Mouse (Mus musculus) heart, embryonic 12.5 days (tissue): Measurements from ENCODE around the gene Tmem199. TPM values are rescaled to one million over a fixed set of nuclear protein-coding genes. Genes with fewer than 3 reads are reported as not detected.

Experiments used
- ATAC-seq: fragments of 200-750 bp; cut with Nextera tagmentation; 2 replicates; pipeline ENCODE4 v1.8.0; 2017; ENCODE audit warnings: moderate TSS enrichment, moderate library complexity; ENCODE audit not compliant: insufficient number of reproducible peaks, low FRiP score
- H3K27ac ChIP-seq: fragments of 300-500 bp; sonication (generic); 2 replicates; pipeline ENCODE4 v1.5.1; 2016; ENCODE audit warnings: mild to moderate bottlenecking, moderate library complexity; ENCODE audit not compliant: poor library complexity, severe bottlenecking
- H3K27me3 ChIP-seq: fragments of 300-500 bp; sonication (generic); replicated peaks from 2 replicates; pipeline ENCODE4 v1.6.1; 2016; ENCODE audit warnings: mild to moderate bottlenecking, moderate library complexity
- H3K36me3 ChIP-seq: fragments of 300-500 bp; sonication (generic); 2 replicates; pipeline ENCODE4 v1.6.1; 2016; ENCODE audit warnings: mild to moderate bottlenecking, moderate library complexity
- H3K4me1 ChIP-seq: fragments of 300-500 bp; sonication (generic); replicated peaks from 2 replicates; pipeline ENCODE4 v1.6.1; 2016; ENCODE audit warnings: mild to moderate bottlenecking
- H3K4me2 ChIP-seq: fragments of 300-500 bp; sonication (generic); 2 replicates; pipeline ENCODE4 v1.6.1; 2016; ENCODE audit warnings: mild to moderate bottlenecking, moderate library complexity
- H3K4me3 ChIP-seq: fragments of 300-500 bp; sonication (generic); 2 replicates; pipeline ENCODE4 v1.5.1; 2016; ENCODE audit warnings: mild to moderate bottlenecking
- H3K9ac ChIP-seq: fragments of 300-500 bp; sonication (generic); 2 replicates; pipeline ENCODE4 v1.6.1; 2016; ENCODE audit warnings: mild to moderate bottlenecking, moderate library complexity
- H3K9me3 ChIP-seq: fragments of 300-500 bp; sonication (generic); replicated peaks from 2 replicates; pipeline ENCODE4 v1.6.1; 2016; ENCODE audit warnings: mild to moderate bottlenecking, moderate library complexity
- WGBS: fragments of 180-500 bp; shearing (Covaris S2); methylation state at CpG from one replicate; pipeline ENCODE4 v1.1.7; 2016; 5-methylcytosine and 5-hydroxymethylcytosine counted together
- polyA plus RNA-seq: library from polyadenylated mRNA; unstranded; fragments of >200 nt; fragmentation: Nextera tagmentation; extraction: Ambion mirVana; gene quantifications from 2 replicates; pipeline ENCODE4 v1.2.1, GENCODE M21; 2016

Tmem199 gene
- polyA plus RNA-seq, 1 experiment from 2014 or later = 49.9 TPM

- WGBS = 84% methylated on average over 9 of the region's 9 CpGs
- ATAC-seq = no peak
- H3K4me1 ChIP-seq = no peaks in the 10 kb centered on the region
Observed at GRCm38 (mm10) chr11:78523241-78523955, 11.4 kb upstream of the Tmem199 start.

GRCm38 (mm10) chr11:78522481-78522997, 10.6 kb upstream of the Tmem199 start:
- ATAC-seq = no peak
- Histone ChIP-seq H3K4me2 (no peak overlapping the region), H3K4me1 (no peaks in the 10 kb centered on the region), H3K9me3 (no peaks in the 10 kb centered on the region), H3K9ac (no peak overlapping the region), H3K36me3 (peaks cover 98% of the 10 kb centered on the region), H3K27me3 (no peaks in the 10 kb centered on the region), H3K4me3 (no peak overlapping the region), H3K27ac (no peak overlapping the region)
- WGBS = 97% methylated on average over 1 of the region's 1 CpGs

More at GRCm38 (mm10) chr11:78523241-78523955, 11.4 kb upstream of the Tmem199 start:
- Histone ChIP-seq H3K27ac (no peak overlapping the region), H3K4me3 (no peak overlapping the region), H3K4me2 (no peak overlapping the region), H3K27me3 (no peaks in the 10 kb centered on the region), H3K36me3 (peaks cover 98% of the 10 kb centered on the region), H3K9ac (no peak overlapping the region), H3K9me3 (no peaks in the 10 kb centered on the region)

DNA sequence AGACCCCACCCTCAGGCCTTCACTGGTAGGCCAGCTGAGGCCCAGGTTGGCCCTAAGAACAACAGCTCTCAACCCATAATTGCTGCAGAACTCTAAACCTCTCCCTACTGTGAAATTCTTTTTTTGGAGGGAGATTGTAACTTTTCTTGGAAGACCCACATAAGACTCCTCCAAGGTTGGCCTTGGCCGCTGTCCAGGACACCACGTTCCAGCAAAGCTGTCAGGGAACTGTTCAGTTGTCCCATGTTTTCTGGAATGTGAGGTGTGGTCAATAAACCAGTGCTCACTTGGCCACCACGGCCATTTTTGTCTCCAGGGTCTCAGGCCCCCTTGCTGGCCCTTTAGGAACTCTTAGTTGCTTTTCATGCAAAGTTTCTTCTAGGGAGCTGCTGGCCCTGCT, 9.9 kb upstream of the Tmem199 start:
- WGBS = 86% methylated on average over 3 of the region's 3 CpGs
- H3K9me3 ChIP-seq = no peaks in the 10 kb centered on the region

DNA sequence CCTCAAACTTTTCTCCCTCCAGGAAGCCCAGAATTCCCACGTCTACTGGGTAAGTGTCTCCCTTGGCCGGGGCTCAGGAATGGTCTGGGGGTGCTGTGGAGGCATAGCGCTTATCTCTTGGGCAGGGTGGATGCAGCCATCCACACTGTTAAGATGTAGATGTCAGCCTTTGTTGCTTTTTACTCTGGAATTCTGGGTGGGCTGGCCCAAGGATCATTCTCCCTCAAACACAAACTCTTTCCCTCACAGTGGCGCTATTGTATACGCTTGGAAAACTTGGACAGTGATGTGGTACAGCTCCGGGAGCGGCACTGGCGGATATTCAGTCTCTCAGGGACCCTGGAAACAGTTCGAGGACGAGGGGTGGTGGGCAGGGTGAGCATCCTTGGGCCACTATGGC, 7.0 kb upstream of the Tmem199 start:
- no peaks in the 10 kb centered on the region for H3K27me3 ChIP-seq
- H3K4me3 ChIP-seq = no peak overlapping the region
- no peak overlapping the region for H3K27ac ChIP-seq
- no peak for ATAC-seq
- no peaks in the 10 kb centered on the region for H3K9me3 ChIP-seq
- H3K4me1 ChIP-seq = no peaks in the 10 kb centered on the region
- H3K4me2 ChIP-seq = no peak overlapping the region
- H3K36me3 ChIP-seq = peaks cover 93% of the 10 kb centered on the region
- 90% methylated on average over 10 of the region's 10 CpGs for WGBS
- no peak overlapping the region for H3K9ac ChIP-seq

More for the DNA sequence above, 9.9 kb upstream of the Tmem199 start:
- Histone ChIP-seq H3K27me3 (no peaks in the 10 kb centered on the region), H3K4me1 (no peaks in the 10 kb centered on the region), H3K4me2 (no peak overlapping the region), H3K4me3 (no peak overlapping the region), H3K9ac (no peak overlapping the region), H3K36me3 (peaks cover 94% of the 10 kb centered on the region), H3K27ac (no peak overlapping the region)
- ATAC-seq = no peak

- Histone ChIP-seq H3K36me3 (peaks cover 66% of the 10 kb centered on the region), H3K4me2 (no peak overlapping the region), H3K27ac (no peak overlapping the region), H3K27me3 (no peaks in the 10 kb centered on the region), H3K9ac (no peak overlapping the region), H3K4me1 (peaks cover 14% of the 10 kb centered on the region), H3K4me3 (no peak overlapping the region), H3K9me3 (no peaks in the 10 kb centered on the region)
- WGBS = 71% methylated on average over 2 of the region's 2 CpGs
- ATAC-seq = no peak
Observed at GRCm38 (mm10) chr11:78515549-78516325, 3.8 kb upstream of the Tmem199 start.

DNA sequence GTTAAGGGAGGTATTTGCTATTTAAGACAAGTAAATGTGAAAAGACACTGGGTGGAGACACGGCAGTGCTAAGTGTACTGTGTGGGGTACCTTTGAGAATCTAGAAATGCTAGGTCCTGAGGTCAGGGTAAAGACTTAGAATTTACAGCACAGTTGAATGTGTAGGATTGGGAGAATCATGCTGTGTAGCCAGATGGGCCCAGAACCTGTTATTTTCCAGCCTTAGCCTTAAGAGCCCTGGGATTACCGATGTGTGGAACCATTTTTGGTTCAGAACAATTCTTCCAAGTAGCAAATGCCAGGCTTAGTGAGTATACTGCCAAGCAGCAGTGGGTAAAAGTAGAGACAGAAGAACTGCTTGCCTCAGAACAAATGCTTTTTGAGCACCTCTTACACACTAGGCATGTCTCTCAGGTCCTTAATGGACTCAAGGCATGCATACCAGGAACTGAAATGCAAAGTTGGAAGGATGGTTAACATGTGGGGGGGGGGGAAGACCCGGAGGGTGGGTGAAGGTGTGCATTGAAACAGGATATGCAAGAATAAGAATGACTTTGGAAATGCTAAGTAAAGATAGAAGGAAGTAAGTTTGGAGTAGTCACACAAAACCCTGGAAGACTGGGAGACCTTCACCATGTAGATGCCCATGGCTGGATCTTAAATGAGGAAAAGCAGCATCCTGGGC, 1.3 kb upstream of the Tmem199 start:
- Histone ChIP-seq H3K4me1 (peaks cover 14% of the 10 kb centered on the region), H3K27ac (no peak overlapping the region), H3K4me2 (peak overlapping the region; percentile 79), H3K4me3 (peak overlapping the region; percentile 81), H3K27me3 (no peaks in the 10 kb centered on the region), H3K9ac (peak overlapping the region; percentile 92), H3K36me3 (peaks cover 62% of the 10 kb centered on the region), H3K9me3 (no peaks in the 10 kb centered on the region)
- 78% methylated on average over 3 of the region's 3 CpGs for WGBS
- ATAC-seq = no peak

- Histone ChIP-seq H3K27ac (no peak overlapping the region), H3K4me2 (no peak overlapping the region), H3K4me3 (no peak overlapping the region), H3K36me3 (peaks cover 48% of the 10 kb centered on the region), H3K9me3 (no peaks in the 10 kb centered on the region), H3K27me3 (no peaks in the 10 kb centered on the region), H3K9ac (no peak overlapping the region), H3K4me1 (peaks cover 14% of the 10 kb centered on the region)
- WGBS = 81% methylated on average over 5 of the region's 5 CpGs
- no peak for ATAC-seq
Observed at GRCm38 (mm10) chr11:78509148-78509547, 2.8 kb downstream of the Tmem199 start.

GRCm38 (mm10) chr11:78505430-78505829, 6.5 kb downstream of the Tmem199 start:
- Histone ChIP-seq H3K4me2 (no peak overlapping the region), H3K27ac (no peak overlapping the region), H3K4me3 (no peak overlapping the region), H3K36me3 (peaks cover 43% of the 10 kb centered on the region), H3K27me3 (peaks cover 25% of the 10 kb centered on the region), H3K9ac (no peak overlapping the region), H3K4me1 (no peaks in the 10 kb centered on the region), H3K9me3 (no peaks in the 10 kb centered on the region)
- ATAC-seq = no peak
- WGBS = 77% methylated on average over 3 of the region's 3 CpGs

DNA sequence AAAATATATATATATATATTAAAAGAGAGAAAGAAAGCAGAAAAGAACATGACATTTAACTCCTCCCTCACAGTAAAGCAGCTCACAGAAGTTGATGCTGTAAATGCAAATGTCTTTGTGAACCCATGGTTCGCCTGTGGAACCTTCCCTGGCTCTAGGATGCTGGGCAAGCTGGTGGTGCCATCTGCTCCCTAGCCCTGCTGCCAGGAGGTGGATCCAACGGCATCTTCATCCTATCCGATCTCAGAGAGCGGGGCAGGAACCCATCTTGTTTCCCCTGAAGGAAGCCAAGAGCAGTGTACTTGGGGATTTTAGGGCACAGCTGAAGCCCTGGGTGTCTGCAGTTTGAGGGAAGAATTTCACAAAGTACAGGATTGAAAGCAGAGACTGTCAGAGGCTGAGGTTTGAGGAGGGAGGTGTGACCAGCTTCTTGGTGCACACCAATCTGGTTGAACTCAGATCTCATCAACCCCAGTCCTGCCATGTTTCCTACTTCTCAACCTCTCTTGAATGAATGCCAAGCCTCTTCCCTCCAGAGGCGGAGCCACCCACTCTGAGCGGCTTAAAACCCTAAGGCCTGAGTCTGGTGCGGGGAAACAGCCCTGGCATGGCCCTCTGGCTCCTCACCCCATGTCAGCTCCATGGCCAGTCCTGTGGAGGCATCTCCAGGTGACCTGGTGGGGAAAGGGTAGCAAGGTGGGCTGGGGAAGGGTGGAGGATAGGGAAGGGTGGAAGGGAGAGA, 8.9 kb downstream of the Tmem199 start, which contains the start of gene Sebox:
Sebox (plus strand) TSS at position 539 of the 742 bp plus-strand sequence.
- no peak for ATAC-seq
- 65% methylated on average over 7 of the region's 7 CpGs for WGBS
- H3K27me3 ChIP-seq = peaks cover 48% of the 10 kb centered on the region

GRCm38 (mm10) chr11:78501529-78501928, 10.4 kb downstream of the Tmem199 start:
- WGBS = 77% methylated on average over 20 of the region's 20 CpGs
- Histone ChIP-seq H3K9ac (no peak overlapping the region), H3K4me1 (peaks cover 13% of the 10 kb centered on the region), H3K9me3 (no peaks in the 10 kb centered on the region), H3K27me3 (peaks cover 61% of the 10 kb centered on the region), H3K4me3 (no peak overlapping the region), H3K36me3 (peaks cover 6% of the 10 kb centered on the region), H3K4me2 (no peak overlapping the region), H3K27ac (no peak overlapping the region)
- ATAC-seq = no peak

More for the DNA sequence above, 8.9 kb downstream of the Tmem199 start, which contains the start of gene Sebox:
- Histone ChIP-seq H3K4me3 (no peak within 1 kb of the TSS), H3K4me2 (no peak within 1 kb of the TSS), H3K36me3 (peaks cover 21% of the 10 kb centered on the region), H3K9me3 (no peaks in the 10 kb centered on the region), H3K9ac (no peak within 1 kb of the TSS), H3K4me1 (no peaks in the 10 kb centered on the region), H3K27ac (no peak within 1 kb of the TSS)
